Mouse (Mus musculus) embryo, embryonic 11.5 days (tissue): Measurements from ENCODE around the gene Tmem174.

ENCODE experiments used
- DNase-seq: peaks from one replicate; pipeline ENCODE4 v3.0.0-alpha.2; 2012; ENCODE audit warnings: low read depth, low spot score

Tmem174 gene

GRCm38 (mm10) chr13:98637145-98637544 is at the start of gene Tmem174:
TSS of gene Tmem174 (minus strand) at chr13:98637410.
- no peak for DNase-seq

GRCm38 (mm10) chr13:98684144-98684900 is 47.1 kb upstream of the Tmem174 start:
- no peak for DNase-seq

GRCm38 (mm10) chr13:98683412-98683811 is 46.2 kb upstream of the Tmem174 start:
- no peak for DNase-seq

- no peak for DNase-seq
These were observed 43.4 kb upstream of the Tmem174 start for GRCm38 (mm10) chr13:98680470-98681060.

- DNase-seq = no peak
These were observed 42.4 kb upstream of the Tmem174 start for GRCm38 (mm10) chr13:98679631-98680041.

GRCm38 (mm10) chr13:98679230-98679629 is 42.0 kb upstream of the Tmem174 start:
- DNase-seq = no peak

- DNase-seq = no peak
These were observed 36.7 kb upstream of the Tmem174 start for GRCm38 (mm10) chr13:98673922-98674321.

GRCm38 (mm10) chr13:98669296-98669695 is 32.1 kb upstream of the Tmem174 start:
- DNase-seq = no peak

- no peak for DNase-seq
These were observed 30.1 kb upstream of the Tmem174 start for GRCm38 (mm10) chr13:98667316-98667715.

GRCm38 (mm10) chr13:98665240-98665639 is 28.0 kb upstream of the Tmem174 start:
- DNase-seq = no peak

GRCm38 (mm10) chr13:98662173-98662675 is 25.0 kb upstream of the Tmem174 start:
- no peak for DNase-seq

- no peak for DNase-seq
These were observed 18.8 kb upstream of the Tmem174 start for GRCm38 (mm10) chr13:98656034-98656471.

- no peak for DNase-seq
These were observed 18.1 kb upstream of the Tmem174 start for GRCm38 (mm10) chr13:98655346-98655745.

- no peak for DNase-seq
These were observed 17.1 kb upstream of the Tmem174 start for GRCm38 (mm10) chr13:98654129-98654939.

- DNase-seq = no peak
These were observed 15.0 kb upstream of the Tmem174 start for GRCm38 (mm10) chr13:98652194-98652593.

GRCm38 (mm10) chr13:98651228-98651977 is 14.2 kb upstream of the Tmem174 start:
- DNase-seq = no peak

GRCm38 (mm10) chr13:98647775-98648568 is 10.8 kb upstream of the Tmem174 start:
- no peak for DNase-seq

GRCm38 (mm10) chr13:98638507-98639166 is 1.4 kb upstream of the Tmem174 start:
- no peak for DNase-seq

- DNase-seq = no peak
These were observed 639 bp downstream of the Tmem174 start for GRCm38 (mm10) chr13:98636571-98636970.
